Mouse (Mus musculus) CH12.LX (cell line): ENCODE data around the gene Kcnj4. TPM values are rescaled to one million over a fixed set of nuclear protein-coding genes. Genes with fewer than 3 reads are reported as not detected.

Source experiments
- DNase-seq: peaks from one replicate; pipeline ENCODE4 v3.0.0-alpha.2; 2013; ENCODE audit errors: extremely low read depth
- H3K27ac ChIP-seq: 2 replicates; pipeline ENCODE4 v1.5.1; 2012; ENCODE audit warnings: low read depth, mild to moderate bottlenecking, control low read depth, moderate library complexity; ENCODE audit not compliant: insufficient read depth
- H3K27me3 ChIP-seq: replicated peaks from 2 replicates; pipeline ENCODE3; 2012; ENCODE audit warnings: inconsistent platforms
- H3K36me3 ChIP-seq, 2 experiments: replicated peaks in 1 of 2; 2 replicates each; pipeline versions ENCODE3 to v1.6.1; 2012; ENCODE audit warnings: inconsistent platforms in 1 of 2, low read length in 1 of 2, mild to moderate bottlenecking in 1 of 2, mixed read lengths in 1 of 2, moderate library complexity in 1 of 2; ENCODE audit not compliant: control insufficient read depth in 1 of 2, insufficient read depth in 1 of 2
- H3K4me1 ChIP-seq, 2 experiments: 2 replicates each; pipeline ENCODE4 v1.6.1; 2012; ENCODE audit warnings: inconsistent platforms in 1 of 2, moderate library complexity in 1 of 2; ENCODE audit not compliant: insufficient read depth in 2 of 2, control insufficient read depth in 1 of 2
- H3K4me2 ChIP-seq: 2 replicates; pipeline ENCODE4 v1.6.1; 2012; ENCODE audit warnings: low read depth, mild to moderate bottlenecking, control low read depth; ENCODE audit not compliant: poor library complexity, insufficient read depth, severe bottlenecking
- H3K4me3 ChIP-seq, 3 experiments: fragments of 150-350 bp in 1 of 3; sonication (generic) in 1 of 3; replicated peaks in 1 of 3; 2 replicates each; pipeline versions ENCODE3 to v1.5.1; 2011 to 2012; ENCODE audit warnings: low read depth in 2 of 3, low read length in 2 of 3, mild to moderate bottlenecking in 2 of 3, moderate library complexity in 2 of 3, control low read depth in 1 of 3, improper control_type of control experiment in 1 of 3, inconsistent platforms in 1 of 3, mixed read lengths in 1 of 3; ENCODE audit not compliant: poor library complexity in 1 of 3
- H3K79me2 ChIP-seq: replicated peaks from 2 replicates; pipeline ENCODE4 v1.6.1; 2012; ENCODE audit warnings: mild to moderate bottlenecking, moderate library complexity; ENCODE audit not compliant: control insufficient read depth, poor library complexity, insufficient read depth, severe bottlenecking; ENCODE audit errors: extremely low read depth
- H3K9ac ChIP-seq: 2 replicates; pipeline ENCODE4 v1.6.1; 2012; ENCODE audit warnings: low read depth, mild to moderate bottlenecking, control low read depth, moderate library complexity; ENCODE audit not compliant: insufficient read depth
- H3K9me3 ChIP-seq: replicated peaks from 2 replicates; pipeline ENCODE3; 2012; ENCODE audit warnings: low read length, inconsistent platforms, mixed read lengths
- BHLHE40 ChIP-seq: IDR thresholded peaks from 2 replicates; pipeline ENCODE4 v1.6.1; 2011; ENCODE audit warnings: mild to moderate bottlenecking, low read depth, low read length, improper control_type of control experiment
- E2F4 ChIP-seq: IDR thresholded peaks from 2 replicates; pipeline ENCODE4 v1.6.1; 2011; ENCODE audit warnings: low read depth, low read length, improper control_type of control experiment; ENCODE audit not compliant: insufficient replicate concordance
- ETS1 ChIP-seq: conservative IDR thresholded peaks from 2 replicates; pipeline ENCODE4 v1.6.1; 2012; ENCODE audit warnings: low read depth, mild to moderate bottlenecking, inconsistent platforms, low read length, improper control_type of control experiment, moderate library complexity
- IRF4 ChIP-seq: IDR thresholded peaks from 2 replicates; pipeline ENCODE4 v1.6.1; 2014; ENCODE audit warnings: low read depth, mild to moderate bottlenecking, inconsistent platforms, low read length, improper control_type of control experiment
- JUN ChIP-seq: IDR thresholded peaks from 2 replicates; pipeline ENCODE4 v1.6.1; 2011; ENCODE audit warnings: low read depth, mild to moderate bottlenecking, low read length, improper control_type of control experiment, moderate library complexity; ENCODE audit not compliant: insufficient read depth
- MAFK ChIP-seq: IDR thresholded peaks from 2 replicates; pipeline ENCODE4 v1.6.1; 2011; ENCODE audit warnings: low read length, improper control_type of control experiment; ENCODE audit not compliant: insufficient replicate concordance
- MAX ChIP-seq: IDR thresholded peaks from 2 replicates; pipeline ENCODE4 v1.6.1; 2011; ENCODE audit warnings: low read length, improper control_type of control experiment
- NRF1 ChIP-seq: IDR thresholded peaks from 2 replicates; pipeline ENCODE4 v1.6.1; 2014; ENCODE audit warnings: low read depth, mild to moderate bottlenecking, inconsistent platforms, low read length, improper control_type of control experiment, moderate library complexity
- PAX5 ChIP-seq: IDR thresholded peaks from 2 replicates; pipeline ENCODE4 v1.6.1; 2012; ENCODE audit warnings: low read length, inconsistent platforms, mixed read lengths
- POLR2A ChIP-seq: IDR thresholded peaks from 2 replicates; pipeline ENCODE4 v1.6.1; 2011; ENCODE audit warnings: low read depth, mild to moderate bottlenecking, improper control_type of control experiment, low read length
- RAD21 ChIP-seq: IDR thresholded peaks from 2 replicates; pipeline ENCODE4 v1.6.1; 2011; ENCODE audit warnings: low read depth, mild to moderate bottlenecking, low read length, improper control_type of control experiment, moderate library complexity
- RCOR1 ChIP-seq: conservative IDR thresholded peaks from 2 replicates; pipeline ENCODE4 v1.6.1; 2012; ENCODE audit warnings: low read depth, mild to moderate bottlenecking, inconsistent platforms, low read length, improper control_type of control experiment
- SMC3 ChIP-seq: IDR thresholded peaks from 2 replicates; pipeline ENCODE4 v1.6.1; 2011; ENCODE audit warnings: low read depth, low read length, improper control_type of control experiment
- TBP ChIP-seq: conservative IDR thresholded peaks from 2 replicates; pipeline ENCODE4 v1.6.1; 2011; ENCODE audit warnings: low read depth, low read length, improper control_type of control experiment
- UBTF ChIP-seq: IDR thresholded peaks from 2 replicates; pipeline ENCODE4 v1.6.1; 2012; ENCODE audit warnings: low read depth, mild to moderate bottlenecking, inconsistent platforms, low read length, improper control_type of control experiment, moderate library complexity
- ZMIZ1 ChIP-seq: IDR thresholded peaks from 2 replicates; pipeline ENCODE4 v1.6.1; 2012; ENCODE audit warnings: low read depth, mild to moderate bottlenecking, inconsistent platforms, low read length, improper control_type of control experiment
- ZNF384 ChIP-seq: IDR thresholded peaks from 2 replicates; pipeline ENCODE4 v1.6.1; 2012; ENCODE audit warnings: low read depth, low read length, improper control_type of control experiment, inconsistent platforms
- dilution Hi-C: fragments of 300-500 bp; cut with MboI; formaldehyde crosslinking; loops from 2 replicates; pipeline ENCODE4 v1.14.3; 2020; ENCODE audit warnings: low sequenced_read_pairs; ENCODE audit not compliant: extremely low pct_unique_long_range_greater_than_20kb, extremely low pct_ligation_motif_present
- in situ Hi-C: fragments of 300-500 bp; cut with MboI; formaldehyde crosslinking; loops from 3 replicates; pipeline ENCODE4 v1.14.3; 2019; ENCODE audit warnings: low sequenced_read_pairs, low pct_ligation_motif_present, low pct_unique_long_range_greater_than_20kb, mixed read lengths
- polyA plus RNA-seq: library from polyadenylated mRNA; unstranded; fragments of >175 nt; gene quantifications from 2 replicates; pipeline ENCODE4 v1.2.1, GENCODE M21; 2012; ENCODE audit warnings: low read depth; ENCODE audit not compliant: insufficient read length
- total RNA-seq, 2 experiments: library from RNA; depleted of rRNA; stranded (reverse); fragments of 300-350 nt in 1 of 2; fragments of >200 nt in 1 of 2; gene quantifications; 2 replicates each; pipeline ENCODE4 v1.2.3; 2012 to 2014

Kcnj4 gene
- total and polyA plus RNA-seq, 3 experiments: not detected

- TF ChIP-seq E2F4: no peak
- no peak for TF ChIP-seq MAX
- no peak for TF ChIP-seq MAFK
- no peak for TF ChIP-seq POLR2A
- no peak for TF ChIP-seq ZMIZ1
- TF ChIP-seq NRF1: no peak
- no peak for TF ChIP-seq PAX5
- no peak for TF ChIP-seq TBP
- TF ChIP-seq IRF4: no peak
- no peak for TF ChIP-seq UBTF
- no peak for TF ChIP-seq RAD21
- TF ChIP-seq SMC3: no peak
- no peak for TF ChIP-seq ZNF384
- TF ChIP-seq ETS1: no peak
- no peak for TF ChIP-seq BHLHE40
- no peak for TF ChIP-seq RCOR1
- TF ChIP-seq JUN: no peak
- Histone ChIP-seq H3K27ac (no peak overlapping the region), H3K36me3 (peaks cover 16 to 70% of the 10 kb centered on the region in 2 experiments), H3K9ac (no peak overlapping the region), H3K27me3 (peaks cover 5% of the 10 kb centered on the region), H3K79me2 (no peaks in the 10 kb centered on the region), H3K4me3 (no peak overlapping the region), H3K4me1 (no peaks in the 10 kb centered on the region; a peak in 1 of 4 replicates), H3K9me3 (peaks cover 4% of the 10 kb centered on the region), H3K4me2 (no peak overlapping the region)
- no peak for DNase-seq
- dilution Hi-C loops (no loop called here), in situ Hi-C loops (no loop called here)
Measured at GRCm38 (mm10) chr15:79435191-79435671, 69.8 kb downstream of the Kcnj4 start.

Other genes starting within 250 kb of the Kcnj4 start
- gene Baiap2l2, start 219.7 kb downstream of the Kcnj4 start, total RNA-seq (2012; rRNA removed): 0.21 and 1.5 TPM in 2 replicates
- not detected in 2 replicates for gene Baiap2l2, start 219.7 kb downstream of the Kcnj4 start, total RNA-seq (2014; rRNA removed)
- gene Baiap2l2, start 219.7 kb downstream of the Kcnj4 start, polyA plus RNA-seq: 0.84 and 1.2 TPM in 2 replicates
- 18.7 and 20.9 TPM in 2 replicates for gene Pla2g6, start 176.9 kb downstream of the Kcnj4 start, total RNA-seq (2012; rRNA removed)
- gene Pla2g6, start 176.9 kb downstream of the Kcnj4 start, total RNA-seq (2014; rRNA removed): 9.1 and 9.3 TPM in 2 replicates
- gene Pla2g6, start 176.9 kb downstream of the Kcnj4 start, polyA plus RNA-seq: 12.7 and 14.8 TPM in 2 replicates
- gene Maff, start 158.6 kb downstream of the Kcnj4 start, total RNA-seq (2012; rRNA removed): 9.3 and 15.4 TPM in 2 replicates
- 7.6 and 9.2 TPM in 2 replicates for gene Maff, start 158.6 kb downstream of the Kcnj4 start, total RNA-seq (2014; rRNA removed)
- gene Maff, start 158.6 kb downstream of the Kcnj4 start, polyA plus RNA-seq: 9.7 and 10.5 TPM in 2 replicates
- gene Tmem184b, start 101.7 kb downstream of the Kcnj4 start, total RNA-seq (2012; rRNA removed): 18.9 and 21.1 TPM in 2 replicates
- 7.1 and 7.2 TPM in 2 replicates for gene Tmem184b, start 101.7 kb downstream of the Kcnj4 start, total RNA-seq (2014; rRNA removed)
- 38.0 and 42.7 TPM in 2 replicates for gene Tmem184b, start 101.7 kb downstream of the Kcnj4 start, polyA plus RNA-seq
- 33.3 and 46.7 TPM in 2 replicates for gene Csnk1e, start 49.7 kb downstream of the Kcnj4 start, total RNA-seq (2012; rRNA removed)
- 10.4 and 12.2 TPM in 2 replicates for gene Csnk1e, start 49.7 kb downstream of the Kcnj4 start, total RNA-seq (2014; rRNA removed)
- gene Csnk1e, start 49.7 kb downstream of the Kcnj4 start, polyA plus RNA-seq: 16.8 and 18.5 TPM in 2 replicates
- 7.3 and 7.4 TPM in 2 replicates for gene Kdelr3, start 11.2 kb upstream of the Kcnj4 start, total RNA-seq (2012; rRNA removed)
- 0.88 and 0.94 TPM in 2 replicates for gene Kdelr3, start 11.2 kb upstream of the Kcnj4 start, total RNA-seq (2014; rRNA removed)
- 0.33 and 0.80 TPM in 2 replicates for gene Kdelr3, start 11.2 kb upstream of the Kcnj4 start, polyA plus RNA-seq
- gene Ddx17, start 41.5 kb upstream of the Kcnj4 start, total RNA-seq (2012; rRNA removed): 81.3 and 93.0 TPM in 2 replicates
- gene Ddx17, start 41.5 kb upstream of the Kcnj4 start, total RNA-seq (2014; rRNA removed): 79.8 and 84.6 TPM in 2 replicates
- 108 and 114 TPM in 2 replicates for gene Ddx17, start 41.5 kb upstream of the Kcnj4 start, polyA plus RNA-seq
- gene Dmc1, start 99.9 kb upstream of the Kcnj4 start, total RNA-seq (2012; rRNA removed): not detected in 2 replicates
- not detected in 2 replicates for gene Dmc1, start 99.9 kb upstream of the Kcnj4 start, total RNA-seq (2014; rRNA removed)
- not detected in 2 replicates for gene Dmc1, start 99.9 kb upstream of the Kcnj4 start, polyA plus RNA-seq
- 0.34 and 0.42 TPM in 2 replicates for gene Fam227a, start 153.7 kb upstream of the Kcnj4 start, total RNA-seq (2012; rRNA removed)
- gene Fam227a, start 153.7 kb upstream of the Kcnj4 start, total RNA-seq (2014; rRNA removed): 0.12 and 0.48 TPM in 2 replicates
- 0.20 and 0.31 TPM in 2 replicates for gene Fam227a, start 153.7 kb upstream of the Kcnj4 start, polyA plus RNA-seq
- 17.6 and 20.2 TPM in 2 replicates for gene Cby1, start 154.0 kb upstream of the Kcnj4 start, total RNA-seq (2012; rRNA removed)
- 19.3 and 19.5 TPM in 2 replicates for gene Cby1, start 154.0 kb upstream of the Kcnj4 start, total RNA-seq (2014; rRNA removed)
- 16.9 and 20.7 TPM in 2 replicates for gene Cby1, start 154.0 kb upstream of the Kcnj4 start, polyA plus RNA-seq
- gene Tomm22, start 165.6 kb upstream of the Kcnj4 start, total RNA-seq (2012; rRNA removed): 109 and 142 TPM in 2 replicates
- gene Tomm22, start 165.6 kb upstream of the Kcnj4 start, total RNA-seq (2014; rRNA removed): 495 and 496 TPM in 2 replicates
- 212 and 234 TPM in 2 replicates for gene Tomm22, start 165.6 kb upstream of the Kcnj4 start, polyA plus RNA-seq
- 34.9 and 41.0 TPM in 2 replicates for gene Josd1, start 182.7 kb upstream of the Kcnj4 start, total RNA-seq (2012; rRNA removed)
- gene Josd1, start 182.7 kb upstream of the Kcnj4 start, total RNA-seq (2014; rRNA removed): 48.3 and 50.6 TPM in 2 replicates
- gene Josd1, start 182.7 kb upstream of the Kcnj4 start, polyA plus RNA-seq: 28.2 and 30.1 TPM in 2 replicates
- gene Gtpbp1, start 185.6 kb upstream of the Kcnj4 start, total RNA-seq (2012; rRNA removed): 32.9 and 34.2 TPM in 2 replicates
- 25.3 and 25.5 TPM in 2 replicates for gene Gtpbp1, start 185.6 kb upstream of the Kcnj4 start, total RNA-seq (2014; rRNA removed)
- 45.2 and 45.3 TPM in 2 replicates for gene Gtpbp1, start 185.6 kb upstream of the Kcnj4 start, polyA plus RNA-seq
- gene Sun2, start 237.3 kb upstream of the Kcnj4 start, total RNA-seq (2012; rRNA removed): 20.1 and 26.5 TPM in 2 replicates
- gene Sun2, start 237.3 kb upstream of the Kcnj4 start, total RNA-seq (2014; rRNA removed): 18.6 and 20.8 TPM in 2 replicates
- 19.7 and 22.3 TPM in 2 replicates for gene Sun2, start 237.3 kb upstream of the Kcnj4 start, polyA plus RNA-seq